Mouse (Mus musculus) stomach, embryonic 14.5 days (tissue): ENCODE measurements around the gene Anxa2. TPM values are rescaled to one million over a fixed set of nuclear protein-coding genes. Genes with fewer than 3 reads are reported as not detected.

Source experiments
- ATAC-seq: fragments of 200-750 bp; cut with Nextera tagmentation; 2 replicates; pipeline ENCODE4 v1.8.0; 2017; ENCODE audit warnings: low read depth, moderate TSS enrichment; ENCODE audit not compliant: insufficient number of reproducible peaks, insufficient read depth, low FRiP score
- H3K27ac ChIP-seq: fragments of 300-500 bp; sonication (generic); 2 replicates; pipeline ENCODE4 v1.5.1; 2014; ENCODE audit warnings: mild to moderate bottlenecking, low read length, moderate library complexity, mixed read lengths
- H3K27me3 ChIP-seq: fragments of 300-500 bp; sonication (generic); 2 replicates; pipeline ENCODE4 v1.6.1; 2014; ENCODE audit warnings: low read length, control low read depth, mixed read lengths; ENCODE audit not compliant: control insufficient read depth, insufficient read depth
- H3K36me3 ChIP-seq: fragments of 300-500 bp; sonication (generic); 2 replicates; pipeline ENCODE4 v1.6.1; 2014; ENCODE audit warnings: mild to moderate bottlenecking, control low read depth, low read length, moderate library complexity, mixed read lengths; ENCODE audit not compliant: control insufficient read depth, insufficient read depth
- H3K4me1 ChIP-seq: fragments of 300-500 bp; sonication (generic); 2 replicates; pipeline ENCODE4 v1.6.1; 2014; ENCODE audit warnings: low read length, control low read depth, mixed read lengths; ENCODE audit not compliant: control insufficient read depth, insufficient read depth
- H3K4me2 ChIP-seq: fragments of 300-500 bp; sonication (generic); replicated peaks from 2 replicates; pipeline ENCODE4 v1.6.1; 2014; ENCODE audit warnings: low read depth, low read length, control low read depth
- H3K4me3 ChIP-seq: fragments of 300-500 bp; sonication (generic); 2 replicates; pipeline ENCODE4 v1.5.1; 2014; ENCODE audit warnings: low read depth, low read length, control low read depth
- H3K9ac ChIP-seq: fragments of 300-500 bp; sonication (generic); replicated peaks from 2 replicates; pipeline ENCODE4 v1.6.1; 2014; ENCODE audit warnings: low read depth, mild to moderate bottlenecking, control low read depth, low read length, moderate library complexity, mixed read lengths
- H3K9me3 ChIP-seq: fragments of 300-500 bp; sonication (generic); 2 replicates; pipeline ENCODE4 v1.6.1; 2016; ENCODE audit warnings: low read depth, low read length, control low read depth; ENCODE audit not compliant: control insufficient read depth
- WGBS: fragments of 180-500 bp; shearing (Covaris S2); extraction: QIAGEN DNeasy Blood & Tissue Kit; methylation state at CpG from one replicate; pipeline ENCODE4 v1.1.7; 2014; 5-methylcytosine and 5-hydroxymethylcytosine counted together
- microRNA-seq: library from miRNA; unstranded; fragments of <30 nt; microRNA quantifications from one replicate; pipeline ENCODE4, GENCODE M21; 2016
- polyA plus RNA-seq: library from polyadenylated mRNA; unstranded; fragments of >200 nt; fragmentation: Nextera tagmentation; extraction: Ambion mirVana; gene quantifications from 2 replicates; pipeline ENCODE4 v1.2.1, GENCODE M21; 2014

Anxa2 gene
- polyA plus RNA-seq, 1 experiment from 2014 or later, result 902 TPM

GRCm38 (mm10) chr9:69508016-69508415, 54.6 kb downstream of the Anxa2 start:
- no peak for ATAC-seq
- H3K9me3 ChIP-seq, result no peaks in the 10 kb centered on the region
- no peaks in the 10 kb centered on the region for H3K27me3 ChIP-seq
- WGBS, result 76% methylated on average over 8 of the region's 8 CpGs
- no peaks in the 10 kb centered on the region for H3K36me3 ChIP-seq
- H3K4me1 ChIP-seq, result peaks cover 3% of the 10 kb centered on the region; the same call in 1 of the 2 replicates
- no peak overlapping the region for H3K27ac ChIP-seq
- H3K4me2 ChIP-seq, result no peak overlapping the region
- no peak overlapping the region for H3K4me3 ChIP-seq
- H3K9ac ChIP-seq, result no peak overlapping the region

DNA sequence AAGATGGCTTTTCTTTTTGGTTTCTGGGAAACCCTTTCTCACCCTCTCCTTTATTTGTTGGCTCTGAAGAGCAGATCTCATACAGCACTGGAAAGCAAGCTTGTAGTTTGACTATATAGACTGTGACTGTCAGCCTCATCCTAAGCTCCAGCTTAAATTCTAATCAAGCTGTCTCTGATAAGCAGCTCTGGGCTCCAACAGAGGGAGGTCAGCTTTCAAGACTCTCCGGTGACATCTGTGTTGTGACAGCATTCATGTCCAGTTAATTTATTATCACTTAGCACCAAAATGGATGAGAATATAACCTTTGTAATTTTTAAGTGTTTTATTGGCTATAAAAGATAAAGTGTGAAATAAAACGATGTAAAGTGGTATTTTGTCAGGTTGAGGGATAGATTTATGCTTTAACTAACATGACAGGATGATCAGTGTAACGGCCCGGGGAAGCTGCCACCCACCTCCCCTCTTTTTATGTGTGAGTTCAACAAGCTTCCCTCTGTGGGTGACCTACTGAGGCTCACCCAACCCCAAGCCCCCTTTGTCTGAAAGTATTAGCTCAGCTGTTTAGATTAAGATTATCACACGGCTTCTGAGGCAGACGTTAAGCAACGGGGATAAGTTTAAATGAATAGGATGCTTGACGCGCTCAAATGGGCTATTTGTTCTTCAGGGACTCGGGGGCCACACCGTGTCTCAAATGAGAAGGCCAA, 58.6 kb downstream of the Anxa2 start:
- WGBS, result 13% methylated on average over 11 of the region's 11 CpGs
- ATAC-seq, result no peak
- no peak overlapping the region for H3K4me3 ChIP-seq

GRCm38 (mm10) chr9:69512726-69513125, 59.3 kb downstream of the Anxa2 start:
- ATAC-seq, result no peak
- H3K27me3 ChIP-seq, result no peaks in the 10 kb centered on the region
- no peaks in the 10 kb centered on the region for H3K4me1 ChIP-seq
- no peak overlapping the region for H3K4me3 ChIP-seq
- no peaks in the 10 kb centered on the region for H3K36me3 ChIP-seq
- no peaks in the 10 kb centered on the region for H3K9me3 ChIP-seq
- WGBS, result 93% methylated on average over 1 of the region's 1 CpGs
- no peak overlapping the region for H3K4me2 ChIP-seq
- H3K27ac ChIP-seq, result no peak overlapping the region
- no peak overlapping the region for H3K9ac ChIP-seq

More for the DNA sequence above, 58.6 kb downstream of the Anxa2 start:
- Histone ChIP-seq H3K36me3 (no peaks in the 10 kb centered on the region), H3K9me3 (no peaks in the 10 kb centered on the region), H3K4me2 (no peak overlapping the region), H3K4me1 (peaks cover 3% of the 10 kb centered on the region; the same call in 1 of the 2 replicates), H3K27ac (no peak overlapping the region), H3K27me3 (no peaks in the 10 kb centered on the region), H3K9ac (no peak overlapping the region)

GRCm38 (mm10) chr9:69514206-69514605, 60.8 kb downstream of the Anxa2 start:
- Histone ChIP-seq H3K36me3 (no peaks in the 10 kb centered on the region), H3K27me3 (no peaks in the 10 kb centered on the region), H3K4me3 (no peak overlapping the region), H3K4me1 (no peaks in the 10 kb centered on the region), H3K27ac (no peak overlapping the region), H3K9ac (no peak overlapping the region), H3K9me3 (no peaks in the 10 kb centered on the region), H3K4me2 (no peak overlapping the region)
- ATAC-seq, result no peak
- WGBS, result 71% methylated on average over 8 of the region's 8 CpGs

DNA sequence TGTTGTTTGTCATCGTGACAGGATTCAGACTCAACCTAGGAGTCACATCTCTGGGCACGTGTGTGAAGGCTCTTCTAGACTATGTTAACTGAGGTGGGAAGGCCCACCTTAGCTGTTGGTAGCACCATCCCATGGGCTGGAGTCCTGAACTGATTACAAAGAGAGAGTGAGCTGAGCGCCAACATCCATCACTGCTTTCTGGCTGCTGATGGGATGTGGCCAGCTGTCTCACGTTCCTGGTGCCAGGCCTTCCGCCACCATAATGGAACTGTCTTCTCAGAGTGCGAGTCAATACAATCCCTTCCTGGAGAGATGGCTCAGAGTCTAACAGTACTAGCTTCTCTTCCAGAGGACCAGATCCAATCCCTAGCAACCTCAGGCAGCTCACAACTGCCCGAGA, 62.0 kb downstream of the Anxa2 start:
- no peaks in the 10 kb centered on the region for H3K9me3 ChIP-seq
- ATAC-seq, result no peak
- no peaks in the 10 kb centered on the region for H3K36me3 ChIP-seq
- H3K4me1 ChIP-seq, result no peaks in the 10 kb centered on the region
- no peak overlapping the region for H3K9ac ChIP-seq
- no peak overlapping the region for H3K4me2 ChIP-seq
- no peaks in the 10 kb centered on the region for H3K27me3 ChIP-seq
- no peak overlapping the region for H3K4me3 ChIP-seq
- H3K27ac ChIP-seq, result no peak overlapping the region
- 90% methylated on average over 7 of the region's 7 CpGs for WGBS

- no peak overlapping the region; the same call in 1 of the 2 replicates for H3K4me2 ChIP-seq
- H3K4me1 ChIP-seq, result no peaks in the 10 kb centered on the region
- H3K4me3 ChIP-seq, result no peak overlapping the region
- H3K9ac ChIP-seq, result no peak overlapping the region
- H3K27ac ChIP-seq, result no peak overlapping the region
- H3K9me3 ChIP-seq, result no peaks in the 10 kb centered on the region
- H3K36me3 ChIP-seq, result no peaks in the 10 kb centered on the region
- ATAC-seq, result no peak
- WGBS, result 52% methylated on average over 20 of the region's 20 CpGs
- no peaks in the 10 kb centered on the region for H3K27me3 ChIP-seq
Measured at GRCm38 (mm10) chr9:69517387-69518035, 64.1 kb downstream of the Anxa2 start.

Small RNAs within 50 kb of the gene (microRNA-seq; reads per million reads assigned to microRNA genes)
- gene Mir3109, result 3.1 reads per million, percentile 6 among the genes with 10 or more reads in this experiment

Other genes with a start within 250 kb of the Anxa2 start
- 20.3 and 24.0 TPM in 2 replicates for gene Ice2, start 55.7 kb upstream of the Anxa2 start, polyA plus RNA-seq